Mouse (Mus musculus) liver, embryonic 12.5 days (tissue): ENCODE measurements at regions not wholly inside any gene's neighbourhood (a gene's known extent, or its start where the extent isn't known, plus 50 kb on each side); places are given as distances from the start of the nearest gene placed in this dataset.

Source experiments
- ATAC-seq: fragments of 200-750 bp; cut with Nextera tagmentation; 2 replicates; pipeline ENCODE4 v1.8.0; 2017; ENCODE audit warnings: moderate number of reproducible peaks, mild to moderate bottlenecking, moderate library complexity
- H3K27ac ChIP-seq: fragments of 300-500 bp; sonication (generic); 2 replicates; pipeline ENCODE4 v1.5.1; 2016; ENCODE audit warnings: mild to moderate bottlenecking
- H3K27me3 ChIP-seq: fragments of 300-500 bp; sonication (generic); replicated peaks from 2 replicates; pipeline ENCODE4 v1.6.1; 2016; ENCODE audit warnings: mild to moderate bottlenecking, moderate library complexity
- H3K36me3 ChIP-seq: fragments of 300-500 bp; sonication (generic); 2 replicates; pipeline ENCODE4 v1.6.1; 2016; ENCODE audit warnings: mild to moderate bottlenecking, moderate library complexity
- H3K4me1 ChIP-seq: fragments of 300-500 bp; sonication (generic); 2 replicates; pipeline ENCODE4 v1.6.1; 2016
- H3K4me2 ChIP-seq: fragments of 300-500 bp; sonication (generic); 2 replicates; pipeline ENCODE4 v1.6.1; 2016; ENCODE audit warnings: mild to moderate bottlenecking, moderate library complexity
- H3K4me3 ChIP-seq: fragments of 300-500 bp; sonication (generic); 2 replicates; pipeline ENCODE4 v1.5.1; 2016; ENCODE audit warnings: mild to moderate bottlenecking, moderate library complexity
- H3K9ac ChIP-seq: fragments of 300-500 bp; sonication (generic); 2 replicates; pipeline ENCODE4 v1.6.1; 2016; ENCODE audit warnings: mild to moderate bottlenecking, moderate library complexity
- H3K9me3 ChIP-seq: fragments of 300-500 bp; sonication (generic); replicated peaks from 2 replicates; pipeline ENCODE4 v1.6.1; 2016; ENCODE audit warnings: mild to moderate bottlenecking, moderate library complexity
- WGBS: fragments of 180-500 bp; shearing (Covaris S2); methylation state at CpG from one replicate; pipeline ENCODE4 v1.1.7; 2016; ENCODE audit not compliant: insufficient replicate concordance; 5-methylcytosine and 5-hydroxymethylcytosine counted together

DNA sequence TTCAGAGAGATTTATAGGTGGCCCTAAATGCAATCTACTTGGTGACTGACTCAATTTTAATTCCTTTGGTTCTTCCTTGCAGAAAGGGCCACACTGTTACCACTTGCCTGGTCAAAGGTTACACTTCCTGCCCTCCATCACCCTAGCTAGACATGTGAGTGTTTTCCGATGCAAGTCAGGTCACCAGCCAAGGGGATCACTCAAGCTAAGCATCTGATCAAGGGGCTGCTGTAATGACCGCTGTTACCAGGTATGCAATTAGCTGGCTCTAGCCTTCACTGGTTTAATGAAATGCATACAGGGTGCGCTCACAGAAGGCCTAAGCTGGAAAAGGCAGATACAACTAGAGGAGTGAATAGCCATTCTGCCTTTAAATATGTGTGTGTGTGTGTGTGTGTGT is 105.1 kb downstream of the Mtx2 start:
- Histone ChIP-seq H3K27me3 (no peaks in the 10 kb centered on the region), H3K9ac (no peak overlapping the region), H3K9me3 (no peaks in the 10 kb centered on the region), H3K4me2 (no peak overlapping the region), H3K36me3 (no peaks in the 10 kb centered on the region), H3K27ac (no peak overlapping the region), H3K4me3 (no peak overlapping the region), H3K4me1 (no peaks in the 10 kb centered on the region)
- WGBS: 65% methylated on average over 3 of the region's 3 CpGs
- no peak for ATAC-seq

DNA sequence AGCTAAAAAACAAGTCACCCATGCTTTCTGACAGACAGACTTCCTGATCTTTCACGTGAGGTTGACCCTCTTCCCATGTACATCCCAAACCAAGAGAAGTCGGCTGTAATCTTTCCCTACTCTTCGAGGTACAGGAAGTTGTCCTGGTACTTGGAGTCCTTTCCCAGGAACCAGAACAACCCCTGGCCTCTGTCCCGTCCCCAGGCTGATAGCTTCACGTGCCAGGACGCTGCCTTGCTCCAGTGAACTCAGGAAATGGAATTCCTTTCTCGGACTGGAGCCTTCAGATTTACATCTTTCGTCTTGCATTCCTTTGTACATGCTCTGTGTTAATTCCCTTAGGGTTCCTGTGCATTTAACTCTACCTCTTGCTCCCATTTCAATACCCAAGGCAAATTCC is 107.6 kb downstream of the Mtx2 start:
- Histone ChIP-seq H3K27me3 (no peaks in the 10 kb centered on the region), H3K4me2 (no peak overlapping the region), H3K9me3 (no peaks in the 10 kb centered on the region), H3K4me3 (no peak overlapping the region), H3K27ac (no peak overlapping the region), H3K9ac (no peak overlapping the region), H3K36me3 (no peaks in the 10 kb centered on the region), H3K4me1 (no peaks in the 10 kb centered on the region)
- ATAC-seq: no peak
- WGBS: 34% methylated on average over 8 of the region's 8 CpGs

DNA sequence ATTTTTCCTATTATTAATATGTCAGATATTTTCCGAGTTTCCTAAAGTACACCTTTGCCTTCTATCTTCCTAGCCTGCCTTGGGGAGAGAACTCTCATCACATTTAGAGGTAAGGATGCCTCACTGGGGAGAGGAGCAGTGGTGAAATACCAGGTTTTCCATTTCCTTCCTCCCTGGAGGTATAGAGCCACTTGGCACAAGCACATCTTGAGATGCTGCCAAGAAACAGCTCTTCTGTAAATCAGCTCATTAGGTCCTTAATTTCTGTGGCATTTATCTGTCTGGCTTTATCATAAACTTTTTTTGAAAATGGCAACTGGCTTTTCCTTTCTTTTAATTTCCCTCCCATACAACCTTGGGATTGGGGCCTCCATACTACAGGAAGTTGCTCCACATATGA is 108.2 kb downstream of the Mtx2 start:
- no peaks in the 10 kb centered on the region for H3K4me1 ChIP-seq
- H3K9ac ChIP-seq: no peak overlapping the region
- no peak overlapping the region for H3K4me2 ChIP-seq
- ATAC-seq: no peak
- no peak overlapping the region for H3K27ac ChIP-seq
- no peaks in the 10 kb centered on the region for H3K27me3 ChIP-seq
- H3K36me3 ChIP-seq: no peaks in the 10 kb centered on the region
- WGBS: 69% methylated on average over 1 of the region's 1 CpGs
- H3K4me3 ChIP-seq: no peak overlapping the region
- H3K9me3 ChIP-seq: no peaks in the 10 kb centered on the region

DNA sequence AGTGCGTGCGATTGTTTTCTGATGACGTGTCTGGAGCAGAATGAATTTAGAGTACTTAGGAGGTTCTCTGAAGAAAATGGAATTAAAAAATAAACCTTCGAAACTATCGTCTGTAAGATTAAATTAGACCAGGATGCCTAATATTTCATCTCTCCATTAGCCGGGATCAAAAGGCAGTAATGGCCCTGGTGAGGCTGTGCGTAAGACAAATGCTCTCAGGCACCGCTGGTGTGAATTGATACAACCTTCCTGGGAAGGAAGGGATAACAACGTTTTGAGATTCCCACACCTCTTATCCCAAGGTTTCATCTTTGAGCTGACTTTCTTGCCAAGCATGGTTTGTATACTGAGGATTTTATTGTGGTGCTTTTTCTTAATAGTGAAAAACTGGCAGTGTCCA is 113.1 kb downstream of the Mtx2 start:
- no peak overlapping the region for H3K27ac ChIP-seq
- no peak overlapping the region for H3K9ac ChIP-seq
- no peaks in the 10 kb centered on the region for H3K4me1 ChIP-seq
- no peak for ATAC-seq
- no peaks in the 10 kb centered on the region for H3K36me3 ChIP-seq
- H3K4me2 ChIP-seq: no peak overlapping the region
- H3K27me3 ChIP-seq: no peaks in the 10 kb centered on the region
- H3K4me3 ChIP-seq: no peak overlapping the region
- WGBS: 72% methylated on average over 9 of the region's 9 CpGs
- H3K9me3 ChIP-seq: no peaks in the 10 kb centered on the region

DNA sequence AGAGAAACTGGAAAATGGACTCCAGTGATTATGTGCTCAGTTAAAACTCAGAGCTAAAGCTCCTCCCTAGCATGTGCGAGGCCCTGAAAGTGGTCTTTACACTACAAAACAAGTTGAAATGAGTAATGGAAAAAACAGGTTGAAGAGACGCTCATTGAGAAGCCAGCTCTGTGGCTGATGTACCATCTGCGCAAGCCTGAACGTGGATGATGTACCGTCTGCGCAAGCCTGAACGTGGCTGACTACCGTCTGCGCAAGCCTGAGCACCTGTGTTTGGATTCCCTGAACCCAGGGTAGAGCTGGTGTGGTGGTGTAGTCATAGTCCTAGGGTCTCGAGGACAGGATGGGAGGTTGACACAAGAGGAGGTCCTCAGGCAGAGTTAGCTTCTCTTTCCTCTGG is 116.4 kb downstream of the Mtx2 start:
- 84% methylated on average over 10 of the region's 10 CpGs for whole genome bisulfite sequencing

DNA sequence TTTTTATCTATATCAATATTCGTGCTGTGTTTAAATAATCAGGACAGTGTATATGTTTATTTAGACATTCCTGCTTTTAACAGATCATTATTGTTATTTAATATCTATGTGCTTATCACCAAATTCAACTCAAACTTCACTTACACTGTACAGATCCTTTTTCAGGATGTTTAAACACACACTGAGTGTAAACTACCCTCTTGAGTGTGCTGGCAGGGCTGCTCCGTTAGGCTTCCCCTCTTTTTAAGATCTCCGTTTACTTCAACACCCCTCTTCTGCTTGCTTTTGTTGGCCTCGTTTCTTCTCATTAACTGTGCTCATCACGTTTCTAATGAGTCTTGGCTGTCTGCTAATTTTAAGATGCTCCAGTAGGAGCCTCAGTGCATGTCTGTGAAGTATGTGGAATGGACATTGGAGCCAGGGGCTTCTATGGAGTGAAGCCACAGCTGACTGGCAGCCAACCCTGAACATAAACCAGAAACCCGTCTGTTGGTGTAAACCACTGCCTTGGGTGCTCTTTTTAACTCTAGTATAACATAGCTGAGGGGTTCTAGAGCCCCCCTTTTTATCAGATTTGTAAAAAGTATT is 117.1 kb downstream of the Mtx2 start:
- Histone ChIP-seq H3K4me2 (no peak overlapping the region), H3K4me1 (no peaks in the 10 kb centered on the region), H3K36me3 (no peaks in the 10 kb centered on the region), H3K27ac (no peak overlapping the region), H3K27me3 (no peaks in the 10 kb centered on the region), H3K4me3 (no peak overlapping the region), H3K9ac (no peak overlapping the region), H3K9me3 (no peaks in the 10 kb centered on the region)
- 52% methylated on average over 6 of the region's 6 CpGs for WGBS
- ATAC-seq: no peak

More for the DNA sequence above, 116.4 kb downstream of the Mtx2 start:
- ATAC-seq: no peak
- H3K4me1 ChIP-seq: no peaks in the 10 kb centered on the region
- no peaks in the 10 kb centered on the region for H3K27me3 ChIP-seq
- H3K36me3 ChIP-seq: no peaks in the 10 kb centered on the region
- H3K27ac ChIP-seq: no peak overlapping the region
- no peak overlapping the region for H3K9ac ChIP-seq
- no peak overlapping the region for H3K4me3 ChIP-seq
- no peaks in the 10 kb centered on the region for H3K9me3 ChIP-seq
- H3K4me2 ChIP-seq: no peak overlapping the region

DNA sequence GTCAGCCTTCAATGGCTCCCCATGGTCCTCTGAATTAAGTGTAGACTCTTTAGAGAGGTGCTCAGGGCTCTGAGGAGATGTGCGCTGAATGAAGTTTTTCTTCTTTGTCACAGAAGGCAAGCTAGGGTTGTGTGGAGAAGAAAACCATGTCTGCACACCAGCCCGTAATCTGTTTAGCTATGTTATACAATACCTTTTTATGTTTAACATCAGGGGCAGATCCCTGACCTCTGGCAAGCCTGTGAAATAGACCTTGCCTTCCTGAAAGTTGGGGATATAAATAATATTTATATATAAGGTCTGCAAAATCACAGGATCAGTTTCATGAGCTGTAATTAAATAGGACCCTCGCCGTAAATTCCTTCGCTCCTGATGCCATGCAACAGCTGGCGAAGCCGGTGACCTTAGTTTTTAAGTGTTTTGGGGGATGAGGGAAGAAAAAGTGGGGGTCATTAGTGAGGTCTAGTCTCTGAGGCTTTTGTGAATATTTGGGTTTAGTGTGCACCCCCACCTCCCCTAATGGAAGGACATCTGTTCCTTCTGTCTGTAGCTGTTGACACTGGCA is 119.7 kb downstream of the Mtx2 start:
- no peaks in the 10 kb centered on the region for H3K9me3 ChIP-seq
- no peak for ATAC-seq
- no peak overlapping the region for H3K4me3 ChIP-seq
- H3K4me2 ChIP-seq: no peak overlapping the region
- no peaks in the 10 kb centered on the region for H3K27me3 ChIP-seq
- no peak overlapping the region for H3K9ac ChIP-seq
- 82% methylated on average over 7 of the region's 7 CpGs for WGBS
- H3K36me3 ChIP-seq: no peaks in the 10 kb centered on the region
- H3K4me1 ChIP-seq: no peaks in the 10 kb centered on the region
- H3K27ac ChIP-seq: no peak overlapping the region

DNA sequence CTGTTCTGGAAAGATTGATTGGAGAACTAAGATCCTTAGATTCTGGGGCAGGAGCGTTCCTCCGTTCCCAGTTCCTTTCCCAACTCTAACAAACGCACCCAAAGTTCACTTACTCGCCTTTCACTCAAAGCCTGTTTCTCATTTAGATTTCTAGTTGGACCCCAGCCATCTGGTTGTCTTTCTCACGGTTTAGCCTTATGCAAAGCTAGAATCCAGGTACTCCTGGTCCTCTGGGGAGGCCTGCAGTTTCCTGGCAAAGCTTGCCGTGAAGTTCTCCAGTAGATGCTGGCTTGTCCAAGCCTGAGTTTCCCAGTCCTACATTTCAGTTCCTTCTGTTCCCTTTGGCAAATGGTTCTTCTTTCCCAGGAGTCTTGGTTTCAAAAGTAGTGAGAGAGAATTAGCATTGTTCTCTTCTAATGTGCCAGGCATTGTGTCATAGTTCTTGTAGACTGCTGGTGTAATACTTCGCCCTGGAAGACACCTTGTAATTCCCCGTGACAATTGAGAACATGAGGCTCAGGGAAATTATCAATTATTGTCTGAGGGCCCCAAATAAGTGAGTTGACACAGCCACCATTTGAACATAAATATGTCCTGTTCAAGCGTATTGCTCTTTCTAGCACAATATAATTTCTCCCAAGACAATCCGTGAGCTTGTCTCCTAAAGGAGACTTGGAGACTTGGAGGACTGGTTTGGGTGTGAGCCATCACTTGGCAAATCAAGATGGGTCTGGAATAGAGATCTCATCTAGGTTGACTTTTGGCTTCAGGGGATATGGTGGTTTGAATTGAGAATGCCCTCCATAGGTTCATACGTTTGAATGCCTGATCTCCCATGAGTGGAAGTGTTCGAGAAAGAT is 126.0 kb downstream of the Mtx2 start:
- Histone ChIP-seq H3K36me3 (no peaks in the 10 kb centered on the region), H3K4me1 (no peaks in the 10 kb centered on the region), H3K9ac (no peak overlapping the region), H3K27ac (no peak overlapping the region), H3K4me2 (no peak overlapping the region), H3K9me3 (no peaks in the 10 kb centered on the region), H3K27me3 (no peaks in the 10 kb centered on the region), H3K4me3 (no peak overlapping the region)
- ATAC-seq: no peak
- WGBS: 69% methylated on average over 12 of the region's 12 CpGs

DNA sequence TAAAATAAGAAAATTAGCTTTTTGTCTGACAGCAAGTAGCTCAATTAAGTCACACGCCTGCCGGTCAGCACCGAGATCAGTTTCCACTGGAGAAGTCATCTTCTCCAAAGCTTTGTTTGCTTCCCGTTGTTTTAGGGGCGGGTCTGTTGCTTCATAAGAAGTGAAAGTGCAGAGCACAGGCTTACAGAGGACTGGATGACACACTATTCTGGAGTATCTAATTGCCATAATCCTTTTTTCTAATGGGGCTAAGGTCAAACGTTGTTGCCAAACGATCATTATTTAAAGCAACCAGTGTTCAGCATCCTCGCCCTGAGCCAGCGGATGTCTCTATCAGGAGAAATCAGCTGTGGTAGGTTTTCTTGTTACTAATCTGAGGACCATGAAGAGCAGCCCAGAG is 128.5 kb downstream of the Mtx2 start:
- WGBS: 76% methylated on average over 9 of the region's 9 CpGs
- no peak overlapping the region for H3K9ac ChIP-seq
- H3K4me3 ChIP-seq: no peak overlapping the region
- H3K4me2 ChIP-seq: no peak overlapping the region
- no peaks in the 10 kb centered on the region for H3K36me3 ChIP-seq
- ATAC-seq: no peak
- H3K4me1 ChIP-seq: no peaks in the 10 kb centered on the region
- H3K27ac ChIP-seq: no peak overlapping the region
- no peaks in the 10 kb centered on the region for H3K9me3 ChIP-seq
- H3K27me3 ChIP-seq: no peaks in the 10 kb centered on the region

DNA sequence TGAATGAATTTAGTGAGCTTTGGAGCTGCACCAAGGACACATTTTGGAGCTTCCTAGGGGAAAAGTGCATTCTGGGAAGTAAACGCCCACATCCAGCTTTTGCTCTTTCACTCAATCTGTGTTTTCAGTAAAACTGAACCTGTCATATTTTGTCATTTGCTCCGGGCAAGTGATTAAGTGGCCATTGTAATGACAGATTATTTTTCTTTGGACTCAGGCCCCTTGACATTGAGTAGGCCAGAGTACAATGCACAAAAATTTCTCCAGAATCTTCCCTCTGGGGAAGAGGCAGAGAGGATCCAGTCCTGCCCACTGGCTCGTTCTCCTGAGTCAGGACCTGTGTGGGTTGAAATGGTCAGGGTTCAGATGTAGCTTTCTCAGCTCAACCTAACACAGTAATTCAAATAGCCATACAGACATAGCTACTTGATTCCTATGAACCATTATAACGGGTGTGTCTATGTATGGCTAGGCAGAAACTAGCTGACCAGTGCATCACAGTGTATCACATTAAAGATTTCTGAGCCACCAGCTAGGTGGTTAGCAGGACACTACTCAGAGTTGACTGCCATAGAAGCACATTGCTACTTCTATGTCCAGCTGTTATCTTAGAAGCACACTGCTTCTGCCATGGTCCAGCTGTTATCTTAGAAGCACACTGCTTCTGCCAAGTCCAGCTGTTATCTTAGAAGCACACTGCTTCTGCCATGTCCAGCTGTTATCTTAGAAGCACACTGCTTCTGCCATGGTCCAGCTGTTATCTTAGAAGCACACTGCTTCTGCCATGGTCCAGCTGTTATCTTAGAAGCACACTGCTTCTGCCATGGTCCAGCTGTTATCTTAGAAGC is 129.9 kb downstream of the Mtx2 start:
- H3K9ac ChIP-seq: no peak overlapping the region
- 67% methylated on average over 4 of the region's 4 CpGs for WGBS
- no peaks in the 10 kb centered on the region for H3K36me3 ChIP-seq
- no peak overlapping the region for H3K4me3 ChIP-seq
- ATAC-seq: no peak
- no peaks in the 10 kb centered on the region for H3K4me1 ChIP-seq
- no peaks in the 10 kb centered on the region for H3K27me3 ChIP-seq
- H3K9me3 ChIP-seq: no peaks in the 10 kb centered on the region
- H3K27ac ChIP-seq: no peak overlapping the region
- no peak overlapping the region for H3K4me2 ChIP-seq

DNA sequence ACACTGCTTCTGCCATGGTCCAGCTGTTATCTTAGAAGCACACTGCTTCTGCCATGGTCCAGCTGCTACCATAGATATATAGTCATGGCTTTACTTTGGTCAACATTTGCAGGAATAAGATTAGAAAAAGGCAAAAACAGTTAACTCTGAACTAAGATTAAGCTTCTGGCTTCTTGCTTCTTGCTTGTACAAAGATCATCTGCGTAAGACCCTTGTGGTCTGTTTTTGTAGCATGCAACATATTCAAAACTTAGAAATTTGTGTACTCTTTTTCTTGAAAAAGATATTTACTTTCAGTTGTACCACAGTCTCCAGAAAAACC is 130.5 kb downstream of the Mtx2 start:
- Histone ChIP-seq H3K27me3 (no peaks in the 10 kb centered on the region), H3K4me1 (no peaks in the 10 kb centered on the region), H3K27ac (no peak overlapping the region), H3K9me3 (no peaks in the 10 kb centered on the region), H3K9ac (no peak overlapping the region), H3K4me3 (no peak overlapping the region), H3K36me3 (no peaks in the 10 kb centered on the region), H3K4me2 (no peak overlapping the region)
- 72% methylated on average over 1 of the region's 1 CpGs for WGBS
- ATAC-seq: no peak

DNA sequence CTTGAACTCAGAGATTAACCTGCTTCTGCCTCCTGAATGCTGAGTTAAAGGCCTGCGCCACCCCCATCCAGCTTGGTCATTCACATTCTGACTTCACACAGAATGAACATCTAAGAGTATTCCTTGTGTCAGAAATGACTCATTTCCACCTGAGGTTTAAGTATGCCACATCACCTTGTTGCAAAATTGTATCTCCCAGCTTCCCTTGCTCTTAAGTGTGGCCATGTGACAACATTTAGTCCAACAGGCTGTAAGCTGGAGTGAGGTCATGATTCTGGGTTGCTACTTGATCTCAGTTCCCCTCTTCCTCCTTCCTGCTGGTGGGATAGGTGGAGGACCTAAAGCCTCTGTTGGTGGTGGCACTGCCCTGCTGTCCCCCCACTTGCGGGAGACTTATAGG is 131.0 kb downstream of the Mtx2 start:
- no peaks in the 10 kb centered on the region for H3K36me3 ChIP-seq
- H3K4me3 ChIP-seq: no peak overlapping the region
- ATAC-seq: no peak
- H3K9me3 ChIP-seq: no peaks in the 10 kb centered on the region
- 81% methylated on average over 2 of the region's 2 CpGs for WGBS
- H3K27ac ChIP-seq: no peak overlapping the region
- no peak overlapping the region for H3K9ac ChIP-seq
- no peak overlapping the region for H3K4me2 ChIP-seq
- no peaks in the 10 kb centered on the region for H3K27me3 ChIP-seq
- H3K4me1 ChIP-seq: no peaks in the 10 kb centered on the region
